Mouse (Mus musculus) spleen, adult 2 months (tissue): ENCODE measurements around the gene Apcs. TPM values are rescaled to one million over a fixed set of nuclear protein-coding genes. Genes with fewer than 3 reads are reported as not detected.

Experiments
- DNase-seq, 2 experiments: peaks; one replicate each; pipeline versions ENCODE4 v3.0.0 to v3.0.0-alpha.2; 2012 to 2021; ENCODE audit warnings: low spot score in 2 of 2, low read depth in 1 of 2
- H3K27ac ChIP-seq: fragments of 200-500 bp; 2 replicates; pipeline ENCODE4 v1.5.1; 2012; ENCODE audit warnings: low read length, inconsistent platforms; ENCODE audit not compliant: insufficient read depth
- H3K27me3 ChIP-seq: fragments of 200-500 bp; 2 replicates; pipeline ENCODE4 v1.6.1; 2012; ENCODE audit warnings: mild to moderate bottlenecking, moderate library complexity, low read length, inconsistent platforms; ENCODE audit not compliant: control insufficient read depth, insufficient read depth
- H3K36me3 ChIP-seq: fragments of 200-500 bp; 2 replicates; pipeline ENCODE4 v1.6.1; 2012; ENCODE audit warnings: mild to moderate bottlenecking, low read length, inconsistent platforms; ENCODE audit not compliant: control insufficient read depth, insufficient read depth
- H3K4me1 ChIP-seq: fragments of 200-500 bp; 2 replicates; pipeline ENCODE4 v1.6.1; 2011; ENCODE audit warnings: inconsistent platforms; ENCODE audit not compliant: control insufficient read depth, insufficient read depth, insufficient read length
- H3K4me3 ChIP-seq: fragments of 200-500 bp; 2 replicates; pipeline ENCODE4 v1.5.1; 2011; ENCODE audit warnings: mild to moderate bottlenecking, inconsistent platforms; ENCODE audit not compliant: insufficient read depth, insufficient read length; ENCODE audit errors: extremely low read depth
- CTCF ChIP-seq: fragments of 200-500 bp; IDR thresholded peaks from 2 replicates; pipeline ENCODE4 v1.5.1; 2011; ENCODE audit warnings: mild to moderate bottlenecking, inconsistent platforms; ENCODE audit not compliant: insufficient read depth, insufficient read length, insufficient replicate concordance; ENCODE audit errors: extremely low read depth
- POLR2A ChIP-seq: fragments of 200-500 bp; IDR thresholded peaks from 2 replicates; pipeline ENCODE4 v1.6.1; 2011; ENCODE audit warnings: low read depth, low read length, inconsistent platforms
- WGBS: fragments of 180-500 bp; shearing (Covaris S2); methylation state at CpG from one replicate; pipeline ENCODE4 v1.1.7; 2018; 5-methylcytosine and 5-hydroxymethylcytosine counted together
- polyA plus RNA-seq: library from polyadenylated mRNA; depleted of rRNA; stranded (reverse); fragments of >200 nt; gene quantifications from 2 replicates; pipeline ENCODE4 v1.2.3, GENCODE M21; 2012; rRNA removed

Apcs gene
- polyA plus RNA-seq, 1 experiment = not detected

DNA sequence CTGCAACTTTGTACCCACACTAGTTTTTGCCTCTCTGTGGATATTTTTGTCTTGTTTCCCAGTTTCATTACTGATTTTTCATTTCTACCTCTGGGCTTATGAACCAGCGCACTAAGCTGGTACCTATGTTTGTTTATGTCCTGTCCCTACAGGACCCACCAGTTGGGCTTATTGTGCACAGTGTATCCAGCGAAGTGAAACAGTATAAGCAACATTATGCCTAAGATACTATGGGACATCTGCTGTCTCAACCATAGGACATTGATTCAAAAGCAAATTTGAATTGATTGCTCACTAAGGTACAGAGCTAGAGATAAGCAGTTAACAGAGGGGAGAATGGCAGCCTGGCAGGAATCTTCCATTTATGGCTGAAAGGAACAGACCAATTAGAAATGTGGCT, 46.7 kb downstream of the Apcs start:
- Histone ChIP-seq H3K4me3 (no peak overlapping the region), H3K27me3 (no peaks in the 10 kb centered on the region), H3K4me1 (no peaks in the 10 kb centered on the region), H3K36me3 (no peaks in the 10 kb centered on the region), H3K27ac (no peak overlapping the region)
- 88% methylated on average over 2 of the region's 2 CpGs for WGBS
- no peak for DNase-seq
- TF ChIP-seq CTCF = no peak
- TF ChIP-seq POLR2A = no peak

DNA sequence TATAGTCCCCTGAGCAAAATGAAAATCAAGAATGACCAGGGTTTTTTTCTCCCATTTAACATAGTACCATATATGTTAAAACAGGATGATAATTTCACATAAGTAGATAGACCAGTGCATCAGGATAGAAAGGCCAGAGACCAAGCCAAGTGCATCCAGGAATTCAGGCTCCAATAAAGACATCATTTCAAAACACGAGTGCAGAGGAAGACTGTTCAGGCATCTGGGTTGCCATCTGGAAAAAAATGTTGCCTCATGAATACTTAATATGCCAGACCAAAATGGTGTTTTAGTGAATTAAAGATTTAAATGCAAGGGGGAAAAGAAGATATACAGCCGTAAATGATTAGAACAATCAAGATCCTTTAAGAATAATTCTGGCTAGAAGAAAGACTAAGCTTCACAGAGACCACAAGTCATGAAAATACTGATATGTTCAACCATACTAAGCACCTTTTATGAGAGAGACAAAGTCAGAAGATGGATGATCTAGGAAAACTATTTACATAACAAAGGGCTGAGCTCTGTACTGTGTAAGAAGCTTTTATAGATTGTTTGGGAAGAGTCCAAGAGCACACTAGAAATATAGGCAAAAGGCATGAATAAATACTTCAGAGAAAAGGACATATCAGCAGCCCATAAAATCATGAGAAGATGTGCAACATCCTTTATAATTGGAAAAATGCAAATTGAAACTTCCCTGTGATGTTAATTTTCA, 47.6 kb downstream of the Apcs start:
- TF ChIP-seq CTCF = no peak
- TF ChIP-seq POLR2A = no peak
- 88% methylated on average over 2 of the region's 2 CpGs for WGBS
- H3K4me1 ChIP-seq = no peaks in the 10 kb centered on the region
- H3K27ac ChIP-seq = no peak overlapping the region
- no peaks in the 10 kb centered on the region for H3K36me3 ChIP-seq
- H3K4me3 ChIP-seq = no peak overlapping the region
- DNase-seq = no peak
- no peaks in the 10 kb centered on the region for H3K27me3 ChIP-seq

Other genes starting within 250 kb of the Apcs start
- 0.07 TPM in 1 of 2 replicates, not detected in the other for gene Crp, start 197.0 kb downstream of the Apcs start, polyA plus RNA-seq
- not detected in 2 replicates for gene Olfr16, start 55.4 kb upstream of the Apcs start, polyA plus RNA-seq
- not detected in 2 replicates for gene Olfr1408, start 242.3 kb upstream of the Apcs start, polyA plus RNA-seq